Mouse (Mus musculus): ENCODE measurements around the gene Spen. TPM values are rescaled to one million over a fixed set of nuclear protein-coding genes. Genes with fewer than 3 reads are reported as not detected.

Spen gene
- polyA plus RNA-seq (2015; fragmentation: Illumina TruSeq; extraction: RNeasy Lipid Tissue Mini Kit (QIAGEN cat#74804); ENCODE audit: insufficient read depth, low replicate concordance) = 10.1 TPM

GRCm38 (mm10) chr4:141538408-141539212 lies at the start of gene Spen:
Spen (minus strand) TSS chr4:141538597.

GRCm38 (mm10) chr4:141444451-141445327 lies 93.7 kb downstream of the Spen start, which contains the start of gene Zbtb17:
Zbtb17 (plus strand) TSS chr4:141444654.

GRCm38 (mm10) chr4:141435974-141436373 lies 102.4 kb downstream of the Spen start, which contains the start of gene Srarp:
Srarp (minus strand) TSS chr4:141436105.

GRCm38 (mm10) chr4:141420192-141420829 lies 118.1 kb downstream of the Spen start, which contains the start of gene Hspb7:
Hspb7 (plus strand) TSS chr4:141420779.

Other genes starting within 250 kb of the Spen start
- 1.8 TPM for gene Epha2, start 237.4 kb downstream of the Spen start, polyA plus RNA-seq (2015; fragmentation: Illumina TruSeq; extraction: RNeasy Lipid Tissue Mini Kit (QIAGEN cat#74804); ENCODE audit: insufficient read depth, low replicate concordance)
- not detected for gene Fam131c, start 170.4 kb downstream of the Spen start, polyA plus RNA-seq (2015; fragmentation: Illumina TruSeq; extraction: RNeasy Lipid Tissue Mini Kit (QIAGEN cat#74804); ENCODE audit: insufficient read depth, low replicate concordance)
- not detected for gene Clcnka, start 139.9 kb downstream of the Spen start, polyA plus RNA-seq (2015; fragmentation: Illumina TruSeq; extraction: RNeasy Lipid Tissue Mini Kit (QIAGEN cat#74804); ENCODE audit: insufficient read depth, low replicate concordance)
- not detected for gene Clcnkb, start 122.6 kb downstream of the Spen start, polyA plus RNA-seq (2015; fragmentation: Illumina TruSeq; extraction: RNeasy Lipid Tissue Mini Kit (QIAGEN cat#74804); ENCODE audit: insufficient read depth, low replicate concordance)
- gene Hspb7, start 117.8 kb downstream of the Spen start, polyA plus RNA-seq (2015; fragmentation: Illumina TruSeq; extraction: RNeasy Lipid Tissue Mini Kit (QIAGEN cat#74804); ENCODE audit: insufficient read depth, low replicate concordance) = 0.52 TPM
- not detected for gene Srarp, start 102.5 kb downstream of the Spen start, polyA plus RNA-seq (2015; fragmentation: Illumina TruSeq; extraction: RNeasy Lipid Tissue Mini Kit (QIAGEN cat#74804); ENCODE audit: insufficient read depth, low replicate concordance)
- gene Zbtb17, start 93.9 kb downstream of the Spen start, polyA plus RNA-seq (2015; fragmentation: Illumina TruSeq; extraction: RNeasy Lipid Tissue Mini Kit (QIAGEN cat#74804); ENCODE audit: insufficient read depth, low replicate concordance) = 6.5 TPM
- 9.3 TPM for gene Fblim1, start 67.5 kb upstream of the Spen start, polyA plus RNA-seq (2015; fragmentation: Illumina TruSeq; extraction: RNeasy Lipid Tissue Mini Kit (QIAGEN cat#74804); ENCODE audit: insufficient read depth, low replicate concordance)
- 0.28 TPM for gene Tmem82, start 80.0 kb upstream of the Spen start, polyA plus RNA-seq (2015; fragmentation: Illumina TruSeq; extraction: RNeasy Lipid Tissue Mini Kit (QIAGEN cat#74804); ENCODE audit: insufficient read depth, low replicate concordance)
- 0.11 TPM for gene Slc25a34, start 85.2 kb upstream of the Spen start, polyA plus RNA-seq (2015; fragmentation: Illumina TruSeq; extraction: RNeasy Lipid Tissue Mini Kit (QIAGEN cat#74804); ENCODE audit: insufficient read depth, low replicate concordance)
- 18.0 TPM for gene Plekhm2, start 126.3 kb upstream of the Spen start, polyA plus RNA-seq (2015; fragmentation: Illumina TruSeq; extraction: RNeasy Lipid Tissue Mini Kit (QIAGEN cat#74804); ENCODE audit: insufficient read depth, low replicate concordance)
- 11.3 TPM for gene Rsc1a1, start 147.0 kb upstream of the Spen start, polyA plus RNA-seq (2015; fragmentation: Illumina TruSeq; extraction: RNeasy Lipid Tissue Mini Kit (QIAGEN cat#74804); ENCODE audit: insufficient read depth, low replicate concordance)
- gene Ddi2, start 184.8 kb upstream of the Spen start, polyA plus RNA-seq (2015; fragmentation: Illumina TruSeq; extraction: RNeasy Lipid Tissue Mini Kit (QIAGEN cat#74804); ENCODE audit: insufficient read depth, low replicate concordance) = 37.2 TPM
- gene Agmat, start 208.1 kb upstream of the Spen start, polyA plus RNA-seq (2015; fragmentation: Illumina TruSeq; extraction: RNeasy Lipid Tissue Mini Kit (QIAGEN cat#74804); ENCODE audit: insufficient read depth, low replicate concordance) = not detected

Measured in spleen, adult 10 weeks (tissue).